Mouse (Mus musculus): ENCODE data around the gene Smc3. TPM values are rescaled to one million over a fixed set of nuclear protein-coding genes. Genes with fewer than 3 reads are reported as not detected.
"Not testable (repeated sequence)": the region's sequence is repeated elsewhere in the genome, so short reads cannot be mapped to it uniquely, and the experiment has no call there.

The Smc3 gene
- total RNA-seq, 2 experiments from 2014 or later: 41.5 to 44.4 TPM

GRCm38 (mm10) chr19:53575296-53576010 is 24.7 kb upstream of the Smc3 start:
- DNase-seq (ENCODE audit: low spot score in 2 of 2): no peak

- no peak for DNase-seq (ENCODE audit: low spot score in 2 of 2)
Observed at GRCm38 (mm10) chr19:53576061-53576460, 24.1 kb upstream of the Smc3 start.

- DNase-seq (ENCODE audit: low spot score in 2 of 2): no peak
Observed at GRCm38 (mm10) chr19:53577025-53577800, 23.0 kb upstream of the Smc3 start.

- DNase-seq (ENCODE audit: low spot score in 2 of 2): peak; percentile 61 to 76
Observed at GRCm38 (mm10) chr19:53578597-53579252, 21.5 kb upstream of the Smc3 start.

- not testable (repeated sequence) for DNase-seq (ENCODE audit: low spot score in 2 of 2)
Observed at GRCm38 (mm10) chr19:53580271-53580670, 19.9 kb upstream of the Smc3 start.

- DNase-seq (ENCODE audit: low spot score in 2 of 2): not testable (repeated sequence)
Observed at GRCm38 (mm10) chr19:53587686-53588085, 12.5 kb upstream of the Smc3 start.

- DNase-seq (ENCODE audit: low spot score in 2 of 2): not testable (repeated sequence)
Observed at GRCm38 (mm10) chr19:53588968-53589367, 11.2 kb upstream of the Smc3 start, which contains the start of gene Nutf2-ps1. Gene Nutf2-ps1, minus strand, starts transcription at chr19:53589068.

- DNase-seq (ENCODE audit: low spot score in 2 of 2): no peak
Observed at GRCm38 (mm10) chr19:53596723-53597474, 3.3 kb upstream of the Smc3 start.

GRCm38 (mm10) chr19:53600549-53601362 is 558 bp downstream of the Smc3 start:
- peak; percentile 63 to 74 for DNase-seq (ENCODE audit: low spot score in 2 of 2)

GRCm38 (mm10) chr19:53601363-53601655 is 1.1 kb downstream of the Smc3 start:
- no peak for DNase-seq (ENCODE audit: low spot score in 2 of 2)

- peak; percentile 10 to 18 for DNase-seq (ENCODE audit: low spot score in 2 of 2)
Observed at GRCm38 (mm10) chr19:53608921-53609320, 8.7 kb downstream of the Smc3 start.

- DNase-seq (ENCODE audit: low spot score in 2 of 2): no peak
Observed at GRCm38 (mm10) chr19:53621681-53622080, 21.5 kb downstream of the Smc3 start.

- DNase-seq (ENCODE audit: low spot score in 2 of 2): no peak
Observed at GRCm38 (mm10) chr19:53638041-53638440, 37.8 kb downstream of the Smc3 start.

GRCm38 (mm10) chr19:53638727-53639126 is 38.5 kb downstream of the Smc3 start:
- DNase-seq (ENCODE audit: low spot score in 2 of 2): no peak

- no peak for DNase-seq (ENCODE audit: low spot score in 2 of 2)
Observed at GRCm38 (mm10) chr19:53644020-53644595, 43.9 kb downstream of the Smc3 start.

- no peak for DNase-seq (ENCODE audit: low spot score in 2 of 2)
Observed at GRCm38 (mm10) chr19:53647301-53647700, 47.1 kb downstream of the Smc3 start.

GRCm38 (mm10) chr19:53648056-53648455 is 47.9 kb downstream of the Smc3 start:
- no peak for DNase-seq (ENCODE audit: low spot score in 2 of 2)

- peak; percentile 84 to 87 for DNase-seq (ENCODE audit: low spot score in 2 of 2)
Observed at GRCm38 (mm10) chr19:53648802-53649236, 48.6 kb downstream of the Smc3 start.

- DNase-seq (ENCODE audit: low spot score in 2 of 2): peak; percentile 27 to 33
Observed at GRCm38 (mm10) chr19:53649361-53649760, 49.2 kb downstream of the Smc3 start.

GRCm38 (mm10) chr19:53649802-53650201 is 49.6 kb downstream of the Smc3 start:
- no peak for DNase-seq (ENCODE audit: low spot score in 2 of 2)
